Mouse (Mus musculus) megakaryocyte progenitor cell, adult 5-6 weeks (primary cell): Measurements from ENCODE around the gene Ttc36. TPM values are rescaled to one million over a fixed set of nuclear protein-coding genes. Genes with fewer than 3 reads are reported as not detected.

Experiments used
- ATAC-seq: replicated peaks from 2 replicates; pipeline ENCODE4 v1.8.0; 2016; ENCODE audit warnings: mild to moderate bottlenecking, moderate TSS enrichment, inconsistent platforms; ENCODE audit not compliant: poor library complexity
- total RNA-seq, 2 experiments: library from RNA; stranded (forward) in 1 of 2; stranded (reverse) in 1 of 2; fragments of 157-497, 149-512 nt in 1 of 2; fragments of 200-1000 nt in 1 of 2; gene quantifications; 2 replicates each; pipeline versions ENCODE4 v1.2.3 to v1.2.4; 2015 to 2017

The Ttc36 gene
- total RNA-seq (2015) (0.15 and 0.76 TPM in 2 replicates), total RNA-seq (2017) (not detected in 2 replicates)

DNA sequence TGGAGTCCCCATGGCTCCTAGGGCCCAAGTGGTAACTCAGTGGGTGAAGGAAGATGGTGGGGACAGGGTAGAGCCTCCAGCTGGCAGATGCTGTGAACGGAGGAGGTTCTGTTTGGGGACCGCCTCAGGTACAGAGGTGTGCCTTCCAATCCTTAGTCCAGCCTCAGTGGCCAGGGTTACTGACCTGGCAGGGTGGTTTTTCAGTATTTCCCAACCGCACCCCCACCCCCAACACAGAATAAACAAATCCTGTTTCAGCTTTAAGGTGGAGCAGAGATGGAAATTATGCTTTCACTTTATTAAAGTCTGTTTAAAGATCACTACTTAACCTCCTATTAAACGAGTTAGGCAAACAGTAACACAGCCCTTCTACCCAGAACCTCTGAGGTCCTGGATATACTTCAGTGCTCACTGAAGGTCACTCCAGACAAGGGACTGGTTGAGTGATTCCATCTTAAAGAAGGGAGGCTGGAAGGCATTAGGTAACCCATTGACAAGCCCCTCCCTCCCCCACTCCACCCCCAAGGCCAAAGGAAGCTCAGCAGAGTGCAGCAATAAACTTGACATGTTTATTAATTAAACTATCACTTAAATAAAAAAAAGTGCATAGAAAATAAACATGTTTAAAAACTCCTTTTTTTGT is at the start of gene Ttc36:
Gene Ttc36 (minus strand): TSS at position 265 of the 643 bp plus-strand sequence.
- no peak for ATAC-seq

DNA sequence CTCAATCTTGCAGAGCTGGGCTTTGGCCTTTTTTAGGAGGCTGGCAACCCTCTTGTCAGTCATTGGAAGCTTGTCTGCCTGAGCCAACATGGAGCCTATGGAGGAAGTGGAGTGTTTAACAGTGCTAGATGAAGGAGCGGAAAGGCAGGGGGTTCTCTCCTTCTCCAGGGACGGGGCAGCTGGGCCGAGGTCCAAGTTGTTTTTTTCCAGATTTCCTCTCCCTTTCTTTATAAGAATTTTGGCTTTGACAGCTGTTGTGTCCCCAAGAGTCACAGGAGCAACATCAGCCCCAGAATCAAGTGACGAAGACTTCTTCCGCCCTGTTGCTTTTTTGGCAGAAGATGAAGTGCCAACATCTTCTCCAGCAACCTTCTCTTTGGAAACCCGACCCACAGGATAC is 44.6 kb upstream of the Ttc36 start:
- ATAC-seq, result no peak

DNA sequence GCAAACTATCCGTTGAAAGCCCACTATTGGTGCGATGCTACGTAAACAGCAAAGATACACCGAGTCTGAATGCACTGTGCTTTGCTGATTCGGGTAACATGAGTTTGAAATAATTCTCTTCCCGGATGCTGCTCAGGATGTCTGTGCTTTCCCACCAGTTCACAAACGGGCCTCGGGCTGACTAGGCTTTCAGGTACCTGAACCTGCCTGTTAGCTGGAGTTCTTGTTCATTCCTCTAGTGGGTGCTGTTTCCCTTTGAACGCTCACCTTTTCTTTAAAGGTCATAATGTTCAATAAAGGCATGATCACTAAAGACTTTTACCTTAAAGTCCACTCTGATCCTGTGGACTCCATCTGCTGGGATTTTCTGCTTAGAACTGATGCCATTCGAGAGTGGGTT is 38.4 kb upstream of the Ttc36 start:
- ATAC-seq, result peak; percentile 61; the same call in 1 of the 2 replicates

DNA sequence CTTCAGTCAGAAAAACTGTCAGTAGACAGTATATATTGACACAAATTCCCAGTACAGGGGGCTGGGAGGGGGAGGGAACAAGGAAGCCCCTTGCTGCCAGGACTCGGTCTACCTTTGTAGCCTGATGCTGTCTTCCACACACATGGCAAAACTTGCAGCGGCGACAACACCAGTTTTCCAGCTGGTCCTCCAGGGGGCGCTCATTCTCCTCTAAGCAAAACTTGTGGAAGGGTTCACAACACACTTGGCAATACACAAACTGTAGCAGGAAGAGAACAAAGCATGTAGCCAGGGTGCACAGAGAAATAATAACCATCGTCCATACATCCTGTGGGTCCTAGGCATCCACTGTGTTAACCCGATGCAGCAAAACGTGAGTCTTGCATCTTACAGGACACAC is 33.6 kb upstream of the Ttc36 start:
- ATAC-seq, result peak; percentile 90

DNA sequence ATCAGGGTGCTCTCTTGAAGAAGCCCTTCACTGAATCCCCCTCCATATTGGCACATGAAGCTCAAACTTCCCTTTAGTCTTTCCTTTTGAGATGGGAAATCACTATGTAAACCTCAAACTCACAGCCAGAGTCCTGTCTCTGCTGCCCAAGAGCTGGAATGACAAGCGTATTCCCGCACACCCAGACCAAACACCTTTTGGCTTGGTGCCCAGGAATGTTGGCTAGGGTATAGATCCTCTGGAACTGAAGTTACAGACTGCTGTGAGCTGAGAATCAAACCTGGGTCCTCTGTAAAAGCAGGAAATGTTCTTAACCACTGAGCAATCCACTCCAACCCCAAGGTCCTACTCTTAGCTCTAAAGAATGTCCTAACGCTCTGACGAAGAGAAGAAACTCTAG is 29.5 kb upstream of the Ttc36 start:
- ATAC-seq, result no peak

DNA sequence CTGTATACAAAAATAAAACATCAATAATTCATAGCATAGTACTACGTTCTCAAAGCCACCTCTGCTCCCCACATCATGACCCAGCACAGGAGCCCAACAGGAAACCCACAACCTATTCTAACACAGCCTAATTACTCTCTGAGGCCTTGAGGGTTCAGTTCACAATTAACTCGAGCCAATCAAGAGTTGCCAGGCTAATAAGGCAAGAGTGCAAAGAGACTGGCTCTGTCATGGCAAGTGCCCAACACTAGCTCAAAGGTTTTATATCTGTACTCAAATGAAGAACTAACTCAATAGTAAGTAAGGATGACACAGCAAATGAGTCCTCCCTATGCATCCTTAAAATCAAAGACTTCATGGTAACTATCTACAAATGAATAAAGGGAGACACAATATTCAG is 27.6 kb upstream of the Ttc36 start:
- ATAC-seq, result no peak

DNA sequence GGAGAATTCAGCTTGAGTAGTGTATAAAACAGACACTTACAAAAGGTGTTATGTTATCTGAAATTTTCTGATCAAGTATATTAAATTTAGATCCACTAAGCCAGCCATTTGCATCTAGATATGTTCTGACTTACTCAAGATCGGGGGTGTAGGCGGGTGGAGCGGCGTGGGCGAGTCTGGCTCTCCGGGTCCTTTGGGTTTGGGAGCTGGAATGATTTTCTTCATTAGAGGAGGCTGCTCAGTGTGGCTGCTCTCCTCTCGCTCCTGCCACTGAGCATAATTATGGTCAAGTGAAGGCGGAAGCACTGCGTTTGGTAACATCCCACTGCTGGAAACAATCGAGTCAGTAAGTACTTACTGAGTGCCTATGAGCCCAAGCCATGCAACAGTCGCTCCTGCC is 26.1 kb upstream of the Ttc36 start:
- no peak for ATAC-seq

DNA sequence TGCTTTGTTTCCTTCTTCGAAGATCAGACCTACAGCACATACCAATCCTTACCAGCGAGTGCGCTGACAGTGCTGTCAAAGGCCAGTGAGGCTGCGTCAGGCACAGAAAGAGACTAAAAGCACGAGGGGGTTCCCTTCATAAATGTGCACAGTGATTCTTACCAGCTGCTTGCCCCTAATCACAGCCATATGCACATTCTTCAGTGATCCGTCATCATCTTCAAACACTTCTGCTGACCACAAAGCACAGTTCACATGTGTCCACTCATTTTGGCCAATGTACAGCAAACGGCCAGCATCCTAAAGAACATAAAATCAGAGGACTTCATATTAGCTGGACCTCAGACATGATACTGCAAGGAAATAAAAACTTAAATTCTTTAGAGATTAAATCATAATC is 23.8 kb upstream of the Ttc36 start:
- no peak for ATAC-seq

DNA sequence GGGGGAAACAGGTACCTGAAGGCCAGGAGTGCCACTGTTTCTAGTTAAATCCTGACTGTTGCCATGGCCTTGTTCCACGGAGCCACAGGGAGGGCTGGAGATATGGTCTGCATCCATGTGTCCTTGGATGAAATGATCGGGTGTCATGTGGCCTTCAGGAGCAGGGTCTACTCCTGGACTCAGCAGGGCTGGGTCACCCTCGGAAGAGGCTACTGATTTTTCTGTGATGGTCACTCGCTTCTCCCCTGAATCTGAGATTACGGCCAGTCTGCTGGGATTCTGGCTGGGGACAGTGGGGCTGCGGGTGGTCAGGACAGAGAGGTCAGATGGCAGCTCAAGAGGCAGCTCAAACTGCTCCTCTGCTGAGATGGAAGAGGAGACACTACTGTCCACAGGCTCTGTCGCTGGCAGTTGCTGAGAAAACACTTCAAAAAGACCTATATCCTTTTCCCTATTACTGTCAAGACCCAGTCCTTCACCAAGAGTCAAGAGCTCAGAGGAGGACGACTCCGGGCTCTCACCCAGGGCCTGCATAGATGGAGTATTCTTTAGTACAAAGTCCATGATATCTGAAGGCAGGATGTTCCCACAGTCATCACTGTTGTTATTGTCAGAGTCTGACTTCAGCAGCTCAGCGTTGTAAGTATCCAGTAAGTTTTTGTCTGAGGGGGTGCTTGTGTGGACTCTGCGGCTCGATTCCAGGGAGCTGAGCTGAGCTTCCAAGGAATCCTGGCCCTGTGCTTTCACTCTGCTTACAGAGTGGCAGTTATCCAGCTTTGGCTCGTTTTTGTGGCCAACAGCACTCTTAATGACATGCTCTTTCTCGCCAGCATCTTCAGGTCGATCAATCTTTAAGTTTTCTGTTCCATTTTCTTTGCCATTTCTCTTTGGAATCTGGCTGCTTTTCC is 17.3 kb upstream of the Ttc36 start:
- no peak for ATAC-seq

DNA sequence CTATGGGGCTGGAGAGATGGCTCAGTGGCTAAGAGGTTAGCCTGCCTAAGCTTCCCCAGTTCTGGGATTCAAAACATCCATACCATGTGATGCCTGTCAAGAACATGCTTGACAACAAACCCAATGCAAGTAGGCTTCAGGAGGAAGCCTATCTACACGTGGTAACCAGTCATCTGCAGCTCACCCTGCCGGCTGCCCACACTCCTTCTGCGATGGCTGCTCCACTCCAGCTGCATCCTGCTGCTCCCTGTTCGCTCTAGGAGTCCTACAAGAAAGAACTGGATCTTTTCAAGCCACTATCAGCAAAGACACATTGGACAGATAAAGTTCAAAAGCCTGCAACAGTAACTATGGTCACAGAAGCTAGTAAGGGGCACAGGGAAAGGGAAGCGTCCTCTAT is 14.7 kb upstream of the Ttc36 start:
- no peak for ATAC-seq

DNA sequence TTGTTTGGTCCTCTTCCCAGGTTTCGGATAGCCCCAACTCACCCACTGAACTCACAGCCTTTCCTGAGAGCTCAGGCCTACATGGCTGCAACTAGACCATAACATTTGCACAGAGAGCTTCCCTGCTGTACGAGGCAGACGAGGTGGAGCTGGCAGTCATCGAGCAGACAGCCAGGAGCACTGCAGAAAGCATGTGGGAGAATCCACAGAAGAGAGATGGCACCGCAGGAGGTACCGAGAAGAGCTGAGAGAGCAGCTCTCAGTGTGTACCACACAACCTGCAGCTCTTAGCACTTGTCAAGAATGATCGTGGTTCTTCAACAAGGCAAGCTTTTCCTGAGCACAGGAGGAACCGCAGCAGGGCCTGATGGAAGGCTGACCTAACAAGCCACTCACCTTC is 11.3 kb upstream of the Ttc36 start:
- no peak for ATAC-seq

DNA sequence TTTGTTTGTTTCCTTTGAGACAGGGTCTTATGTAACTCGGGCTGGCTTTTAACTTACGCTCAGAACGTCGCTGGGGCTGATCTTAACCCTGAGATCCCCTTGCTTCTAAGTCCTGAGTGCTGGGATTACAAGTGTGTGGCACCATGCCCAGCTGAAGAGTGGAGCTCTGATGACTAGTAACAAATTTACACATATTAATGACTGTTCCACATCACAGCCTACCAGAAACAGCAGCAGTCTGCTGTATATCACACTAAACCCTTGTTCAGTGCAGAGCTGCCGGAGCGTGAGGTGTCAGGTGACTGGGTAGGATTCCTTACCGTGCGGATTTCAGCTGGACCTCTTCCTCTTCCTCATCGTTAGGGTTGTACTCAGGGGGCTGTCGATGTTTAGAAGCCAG is 7.4 kb upstream of the Ttc36 start:
- ATAC-seq, result no peak

DNA sequence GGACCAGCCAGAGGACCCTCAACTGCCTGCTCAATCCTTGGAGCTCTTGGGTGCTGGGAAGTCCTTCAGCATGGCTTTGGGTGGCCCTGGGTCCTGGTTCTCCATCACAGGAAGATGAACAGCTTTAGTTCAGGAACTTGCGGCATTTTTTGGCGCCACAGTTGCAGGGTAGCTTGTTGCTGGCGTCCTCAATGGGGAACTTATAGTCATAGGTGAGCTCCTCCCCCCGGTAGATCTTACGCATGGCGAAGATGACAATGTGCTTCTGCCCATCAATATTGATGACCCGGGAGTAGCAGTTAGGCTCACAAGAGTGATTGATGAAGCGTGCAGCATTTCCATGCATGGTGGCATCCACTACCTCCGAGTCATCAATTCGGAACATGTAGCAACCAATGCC is 4.9 kb upstream of the Ttc36 start:
- no peak for ATAC-seq

DNA sequence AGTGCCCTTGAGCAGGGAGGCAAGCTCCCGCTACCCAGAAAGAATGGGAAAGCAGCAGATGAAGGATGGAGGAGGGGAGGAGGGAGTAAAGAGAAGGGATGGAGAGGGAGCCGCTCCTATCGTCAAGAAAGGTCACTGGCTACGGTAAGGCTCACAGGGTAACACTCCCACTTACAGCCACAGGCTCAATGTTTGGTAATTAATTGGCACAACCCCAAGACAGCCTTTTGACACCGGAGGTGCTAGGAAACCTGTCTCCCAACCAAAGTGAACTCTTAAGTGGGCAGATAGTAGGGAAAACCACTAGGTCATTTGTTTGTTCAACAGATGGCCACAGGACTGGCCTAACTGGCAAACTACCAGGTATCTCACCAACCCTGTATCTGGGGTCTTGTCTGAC is 4.3 kb upstream of the Ttc36 start:
- ATAC-seq, result no peak

DNA sequence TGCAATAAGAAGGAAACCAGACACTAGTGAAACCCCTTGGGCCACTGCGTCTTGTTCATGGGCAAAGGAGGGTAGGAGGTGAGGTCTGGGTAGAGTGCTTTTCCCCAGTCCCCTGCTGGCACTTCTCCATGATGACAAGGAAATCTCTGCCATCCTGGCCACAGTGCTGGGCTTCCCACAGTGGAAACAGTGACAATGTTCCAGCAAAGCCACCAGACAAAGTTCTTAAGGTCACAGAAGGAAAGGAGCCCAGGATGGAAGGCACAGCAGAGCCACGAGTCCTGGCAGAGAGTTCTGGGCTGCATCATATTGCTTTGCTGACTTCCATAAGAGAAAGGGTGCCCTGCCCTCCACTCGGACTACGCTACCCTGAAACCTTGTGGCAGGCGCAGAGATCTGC is 2.7 kb upstream of the Ttc36 start:
- ATAC-seq, result no peak

DNA sequence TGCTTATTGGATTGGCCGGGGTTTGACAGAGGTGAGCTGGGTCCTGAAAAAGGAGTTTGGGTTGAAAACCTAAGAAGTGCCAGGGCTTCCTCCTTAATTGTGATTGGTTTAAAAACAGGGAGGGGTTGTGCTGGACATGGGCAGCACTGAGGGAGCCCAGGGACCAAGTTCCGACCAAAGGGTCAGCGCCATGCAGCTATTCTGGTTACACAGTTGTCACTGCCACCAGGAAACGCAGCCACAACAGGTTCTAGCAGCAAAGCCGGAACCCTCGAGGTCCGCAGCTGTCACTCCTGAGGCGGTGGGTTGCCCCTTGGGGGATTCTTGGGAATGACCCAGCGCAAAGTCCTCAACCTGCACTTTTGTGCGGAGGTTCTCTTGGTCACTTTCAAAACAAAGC is 1.8 kb upstream of the Ttc36 start:
- ATAC-seq, result no peak

DNA sequence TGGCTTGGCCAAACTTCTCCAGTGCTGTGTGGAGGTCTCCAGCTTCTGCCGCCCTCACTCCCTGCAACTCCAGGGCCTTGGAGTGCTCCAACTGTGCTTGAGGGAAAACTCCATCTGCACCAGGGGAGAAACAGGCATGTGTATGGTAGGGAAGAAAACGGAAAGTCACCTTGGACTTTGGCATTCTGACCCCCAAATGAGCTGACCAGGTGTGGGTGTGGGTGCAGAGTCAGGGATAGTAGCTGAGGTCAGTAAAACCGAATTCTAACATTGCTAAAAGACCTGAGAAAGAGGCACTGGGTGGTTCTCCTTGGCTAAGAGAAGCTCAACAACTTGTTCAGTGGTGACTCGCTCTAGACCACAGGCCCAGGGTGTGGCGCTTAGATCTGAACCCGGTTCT is 1.2 kb downstream of the Ttc36 start:
- ATAC-seq, result no peak

DNA sequence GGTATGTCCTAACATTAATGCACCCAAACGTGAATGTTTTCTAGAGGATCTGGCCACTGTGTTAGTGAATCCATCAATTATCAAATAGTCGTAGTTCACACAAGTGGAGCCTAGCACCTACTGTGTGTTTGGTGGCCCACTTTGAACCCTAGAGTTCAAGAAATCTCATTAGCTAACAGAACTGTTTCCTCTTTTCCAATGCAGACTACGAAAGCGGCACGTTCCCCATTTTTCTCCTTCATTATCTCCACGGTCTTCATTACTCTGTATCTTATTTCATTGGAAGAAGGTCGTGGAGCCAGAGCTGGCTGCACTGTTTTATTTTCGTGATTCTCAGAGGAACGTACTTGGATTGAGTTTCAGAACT is 2.9 kb downstream of the Ttc36 start:
- ATAC-seq, result no peak

DNA sequence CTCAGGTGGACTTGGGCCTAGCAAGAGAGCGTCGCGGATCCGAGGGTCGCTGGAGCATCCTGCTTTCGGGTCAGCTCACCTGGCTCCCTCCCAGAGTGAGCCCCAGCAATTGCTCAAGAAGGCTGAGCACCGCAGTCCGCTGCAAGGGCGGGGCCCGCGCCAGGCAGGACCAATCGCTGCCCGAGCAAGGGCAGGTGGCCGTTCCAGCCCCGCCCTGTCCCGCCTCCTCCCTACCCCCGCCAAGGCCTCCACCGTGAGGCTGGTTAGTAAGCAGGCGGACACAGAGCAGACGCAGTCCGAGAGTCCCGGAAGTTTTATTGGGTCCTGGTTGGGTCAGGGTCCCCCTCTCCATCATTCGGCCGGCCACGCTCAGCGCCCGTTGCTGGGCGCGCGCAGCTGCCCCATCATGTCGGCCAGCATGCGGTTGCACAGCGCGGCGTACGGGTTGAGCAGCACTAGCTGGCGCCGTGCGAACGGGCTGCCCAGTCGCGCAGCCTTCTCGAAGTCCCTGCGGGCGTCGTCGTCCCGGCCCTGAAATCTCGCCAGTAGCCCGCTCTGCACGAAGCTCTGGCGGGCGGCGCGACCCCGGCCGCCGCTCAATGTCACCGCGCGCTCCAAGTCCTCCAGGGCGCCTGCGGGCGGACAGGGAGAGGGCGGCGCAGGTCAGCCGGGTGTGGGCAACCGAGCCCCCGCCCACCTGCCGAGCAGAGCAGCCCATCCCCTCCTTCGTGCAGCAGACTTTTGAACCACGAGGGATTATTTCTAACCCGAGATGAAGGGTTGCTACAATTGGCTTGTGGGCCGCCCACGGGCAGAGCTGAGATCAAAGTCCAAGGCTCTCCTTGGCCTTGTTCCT is 3.5 kb downstream of the Ttc36 start, which contains the start of gene Tmem25:
Gene Tmem25 (minus strand): TSS at position 206 of the 856 bp plus-strand sequence.
- ATAC-seq, result peak; percentile 96

DNA sequence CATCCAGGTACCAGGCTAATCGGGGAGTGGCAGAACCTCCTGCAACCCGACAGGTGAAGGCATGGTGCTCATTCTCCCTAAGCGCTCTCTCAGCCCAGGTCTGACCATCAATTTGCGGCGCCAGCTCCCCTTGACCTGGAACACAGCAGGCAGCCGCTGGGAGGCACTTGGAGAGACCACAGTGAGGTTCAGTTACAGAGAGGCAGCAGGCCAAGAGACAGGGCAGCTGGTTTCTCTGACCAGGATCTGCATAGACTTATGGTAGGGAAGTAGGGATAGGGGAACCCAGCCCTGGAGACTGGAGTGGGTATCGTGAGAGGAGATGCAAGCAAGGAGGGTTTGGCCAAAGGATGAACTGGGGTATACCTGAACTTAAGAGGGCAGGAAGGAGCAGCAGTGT is 4.6 kb downstream of the Ttc36 start:
- ATAC-seq, result no peak

DNA sequence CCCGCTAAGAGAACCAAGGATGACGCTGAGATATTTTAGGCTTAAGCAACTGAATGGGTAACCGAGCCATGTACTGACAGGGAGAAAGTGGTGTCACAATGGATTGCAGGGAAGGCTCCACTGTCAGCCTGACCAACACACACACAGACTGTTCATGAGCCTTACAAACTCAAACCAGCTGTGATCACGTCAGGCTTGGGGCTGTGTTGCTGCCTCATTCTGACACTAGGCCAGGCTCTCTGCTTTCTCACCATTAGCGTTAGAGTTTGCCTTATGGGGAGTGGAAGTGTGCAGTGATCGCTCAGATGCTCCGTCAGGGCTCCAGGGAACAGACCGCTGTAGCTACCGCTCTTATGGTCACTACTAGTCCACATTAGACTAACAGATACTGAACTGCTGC is 10.0 kb downstream of the Ttc36 start:
- ATAC-seq, result no peak
